Mouse (Mus musculus) urinary bladder, postnatal 14 days (tissue): Measurements from ENCODE around the gene Rpl6.
"Not testable (repeated sequence)": the region's sequence is repeated elsewhere in the genome, so short reads cannot be mapped to it uniquely, and the experiment has no call there.

ENCODE experiments used
- DNase-seq: peaks from one replicate; pipeline ENCODE4 v3.0.0; 2021; ENCODE audit warnings: low spot score

Rpl6 gene

GRCm38 (mm10) chr5:121224856-121225255 lies 20.6 kb downstream of the Rpl6 start:
- no peak for DNase-seq

GRCm38 (mm10) chr5:121225854-121226253 lies 21.6 kb downstream of the Rpl6 start:
- no peak for DNase-seq

GRCm38 (mm10) chr5:121226406-121226805 lies 22.1 kb downstream of the Rpl6 start:
- DNase-seq, result no peak

GRCm38 (mm10) chr5:121226845-121227244 lies 22.6 kb downstream of the Rpl6 start:
- DNase-seq, result no peak

- not testable (repeated sequence) for DNase-seq
These were observed 23.0 kb downstream of the Rpl6 start for GRCm38 (mm10) chr5:121227330-121227729.

GRCm38 (mm10) chr5:121229182-121229581 lies 24.9 kb downstream of the Rpl6 start:
- DNase-seq, result no peak

- no peak for DNase-seq
These were observed 26.5 kb downstream of the Rpl6 start for GRCm38 (mm10) chr5:121230811-121231210.

GRCm38 (mm10) chr5:121232789-121233188 lies 28.5 kb downstream of the Rpl6 start:
- no peak for DNase-seq

GRCm38 (mm10) chr5:121233726-121234125 lies 29.4 kb downstream of the Rpl6 start:
- no peak for DNase-seq

- DNase-seq, result no peak
These were observed 31.9 kb downstream of the Rpl6 start for GRCm38 (mm10) chr5:121236171-121236570.

GRCm38 (mm10) chr5:121238208-121238607 lies 33.9 kb downstream of the Rpl6 start:
- DNase-seq, result no peak

GRCm38 (mm10) chr5:121239846-121240245 lies 35.6 kb downstream of the Rpl6 start:
- DNase-seq, result no peak

GRCm38 (mm10) chr5:121241182-121241581 lies 36.9 kb downstream of the Rpl6 start:
- no peak for DNase-seq

GRCm38 (mm10) chr5:121242261-121242660 lies 38.0 kb downstream of the Rpl6 start:
- no peak for DNase-seq

- DNase-seq, result no peak
These were observed 38.4 kb downstream of the Rpl6 start for GRCm38 (mm10) chr5:121242701-121243100.

GRCm38 (mm10) chr5:121243676-121244364 lies 39.5 kb downstream of the Rpl6 start:
- no peak for DNase-seq

GRCm38 (mm10) chr5:121244365-121244731 lies 40.1 kb downstream of the Rpl6 start:
- DNase-seq, result no peak

GRCm38 (mm10) chr5:121245201-121245600 lies 40.9 kb downstream of the Rpl6 start:
- DNase-seq, result no peak

- no peak for DNase-seq
These were observed 44.6 kb downstream of the Rpl6 start for GRCm38 (mm10) chr5:121248766-121249394.

- no peak for DNase-seq
These were observed 45.4 kb downstream of the Rpl6 start for GRCm38 (mm10) chr5:121249693-121250092.

- DNase-seq, result no peak
These were observed 47.5 kb downstream of the Rpl6 start for GRCm38 (mm10) chr5:121251813-121252212.

GRCm38 (mm10) chr5:121253816-121254497 lies 49.7 kb downstream of the Rpl6 start:
- DNase-seq, result no peak

GRCm38 (mm10) chr5:121254977-121255376 lies 50.7 kb downstream of the Rpl6 start:
- DNase-seq, result no peak
